Mouse (Mus musculus) ES-Bruce4 (cell line): ENCODE data around the gene Mtrex.

Source experiments
- CTCF ChIP-seq: IDR thresholded peaks from one replicate; pipeline ENCODE4 v1.8.1; 2011; ENCODE audit warnings: low read depth, low read length
- POLR2A ChIP-seq: IDR thresholded peaks from one replicate; pipeline ENCODE4 v1.8.1; 2011; ENCODE audit warnings: low read length; ENCODE audit not compliant: insufficient read depth

DNA sequence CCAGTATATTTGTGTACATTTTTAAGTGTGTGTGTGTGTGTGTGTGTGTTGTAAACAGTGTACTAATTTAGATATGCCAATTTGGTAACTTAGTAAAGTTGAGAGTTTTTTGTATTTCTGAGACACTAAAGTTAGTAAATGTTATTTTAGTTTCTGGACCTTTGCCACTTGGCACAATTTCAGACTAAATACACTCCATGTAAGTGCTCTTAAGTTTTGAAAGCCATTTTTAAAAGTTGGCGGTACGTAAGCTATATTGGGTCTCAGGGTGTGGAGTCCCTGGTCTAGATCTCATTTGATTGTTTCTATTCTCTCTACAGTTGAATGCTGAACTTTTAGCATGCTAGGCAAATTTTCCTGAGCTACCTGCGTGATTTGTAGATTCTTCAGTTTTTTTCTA is 109.1 kb downstream of the Mtrex start:
- TF ChIP-seq CTCF (no peak), POLR2A (no peak)
